Mouse (Mus musculus) lung, adult 2 months (tissue): ENCODE results near the gene Ager.

Source experiments
- CTCF ChIP-seq: fragments of 200-500 bp; IDR thresholded peaks from 2 replicates; pipeline ENCODE4 v1.5.1; 2011; ENCODE audit warnings: mild to moderate bottlenecking, low read length, control low read depth; ENCODE audit not compliant: insufficient read depth
- POLR2A ChIP-seq: fragments of 200-500 bp; IDR thresholded peaks from 2 replicates; pipeline ENCODE4 v1.6.1; 2011; ENCODE audit warnings: low read depth, mild to moderate bottlenecking, control low read depth, low read length, borderline replicate concordance; ENCODE audit errors: extremely low read depth

DNA sequence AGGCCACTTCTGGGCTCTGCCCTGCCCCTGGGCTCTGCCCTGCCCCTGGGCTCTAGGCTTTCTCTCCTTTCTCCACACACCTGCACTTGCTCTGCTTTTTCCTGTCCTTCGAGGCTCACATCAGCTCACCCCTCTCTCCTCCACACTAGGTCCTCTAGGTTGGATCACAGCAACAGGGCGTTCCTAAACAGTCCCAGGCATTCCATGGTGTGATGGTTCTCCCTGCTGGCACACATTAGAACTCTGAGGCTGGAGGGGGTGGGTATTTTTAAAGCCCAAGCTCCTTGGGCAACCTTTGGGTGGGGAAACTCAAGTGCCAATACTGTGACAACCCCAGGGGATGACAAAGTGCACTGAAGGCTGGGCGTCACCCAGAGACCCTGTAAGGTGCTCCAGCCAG lies 39.8 kb downstream of the Ager start:
- TF ChIP-seq CTCF, result no peak
- TF ChIP-seq POLR2A, result no peak
